Mouse (Mus musculus) ES-E14 (cell line): ENCODE measurements around the gene Pdk1. TPM values are rescaled to one million over a fixed set of nuclear protein-coding genes. Genes with fewer than 3 reads are reported as not detected.

Source experiments
- DNase-seq: peaks from one replicate; pipeline ENCODE4 v3.0.0-alpha.2; 2013; ENCODE audit warnings: low read depth, low spot score
- H3K27ac ChIP-seq: 2 replicates; pipeline ENCODE4 v1.5.1; 2012; ENCODE audit warnings: low read depth, mild to moderate bottlenecking, low read length, moderate library complexity, mixed read lengths; ENCODE audit not compliant: poor library complexity, insufficient read depth, severe bottlenecking
- H3K36me3 ChIP-seq: 2 replicates; pipeline ENCODE4 v1.6.1; 2012; ENCODE audit warnings: mild to moderate bottlenecking, low read length, moderate library complexity, mixed read lengths; ENCODE audit not compliant: control insufficient read depth, poor library complexity, insufficient read depth, severe bottlenecking
- H3K4me1 ChIP-seq, 2 experiments: fragments of 150-350 bp in 1 of 2; sonication (generic) in 1 of 2; 2 replicates each; pipeline ENCODE4 v1.6.1; 2012; ENCODE audit warnings: low read length in 2 of 2, mild to moderate bottlenecking in 1 of 2, mixed read lengths in 1 of 2; ENCODE audit not compliant: control insufficient read depth in 2 of 2, insufficient read depth in 2 of 2, poor library complexity in 1 of 2
- H3K4me3 ChIP-seq, 2 experiments: fragments of 150-350 bp in 1 of 2; sonication (generic) in 1 of 2; 2 replicates each; pipeline ENCODE4 v1.5.1; 2012; ENCODE audit warnings: low read length in 2 of 2, low read depth in 1 of 2, mild to moderate bottlenecking in 1 of 2, mixed read lengths in 1 of 2; ENCODE audit not compliant: insufficient read depth in 1 of 2, poor library complexity in 1 of 2, severe bottlenecking in 1 of 2
- H3K9ac ChIP-seq: 2 replicates; pipeline ENCODE4 v1.6.1; 2012; ENCODE audit warnings: low read depth, mild to moderate bottlenecking, low read length, mixed read lengths; ENCODE audit not compliant: poor library complexity, insufficient read depth, severe bottlenecking
- H3K9me3 ChIP-seq: fragments of 150-350 bp; sonication (generic); 2 replicates; pipeline ENCODE4 v1.6.1; 2012; ENCODE audit warnings: low read depth, mild to moderate bottlenecking, low read length; ENCODE audit not compliant: control insufficient read depth, insufficient read depth
- CHD2 ChIP-seq: IDR thresholded peaks from 2 replicates; pipeline ENCODE4 v1.6.1; 2014; ENCODE audit warnings: mild to moderate bottlenecking, low read depth, low read length, inconsistent platforms
- HCFC1 ChIP-seq: IDR thresholded peaks from 2 replicates; pipeline ENCODE4 v1.6.1; 2012; ENCODE audit warnings: low read length, inconsistent platforms, borderline replicate concordance; ENCODE audit not compliant: insufficient read depth
- MAFK ChIP-seq: IDR thresholded peaks from 2 replicates; pipeline ENCODE4 v1.6.1; 2014; ENCODE audit warnings: mild to moderate bottlenecking, low read depth, low read length, inconsistent platforms; ENCODE audit not compliant: insufficient read depth
- ZC3H11A ChIP-seq: IDR thresholded peaks from 2 replicates; pipeline ENCODE4 v1.6.1; 2012; ENCODE audit warnings: low read depth, mild to moderate bottlenecking, inconsistent platforms, low read length, borderline replicate concordance
- ZNF384 ChIP-seq: IDR thresholded peaks from 2 replicates; pipeline ENCODE4 v1.6.1; 2012; ENCODE audit warnings: low read depth, low read length, inconsistent platforms
- in situ Hi-C, 2 experiments: fragments of 600-800 bp; cut with MboI; formaldehyde crosslinking; loops; one replicate each; pipeline ENCODE4 v1.15.1; 2025; ENCODE audit warnings: low sequenced_read_pairs in 2 of 2, inconsistent platforms in 1 of 2; ENCODE audit not compliant: unreplicated experiment in 2 of 2
- total RNA-seq: library from RNA; depleted of rRNA; stranded (reverse); fragments of 300-350 nt; gene quantifications from 2 replicates; pipeline ENCODE4 v1.2.3, GENCODE M21; 2012; rRNA removed

The Pdk1 gene
- total RNA-seq, 1 experiment: 54.9 TPM

DNA sequence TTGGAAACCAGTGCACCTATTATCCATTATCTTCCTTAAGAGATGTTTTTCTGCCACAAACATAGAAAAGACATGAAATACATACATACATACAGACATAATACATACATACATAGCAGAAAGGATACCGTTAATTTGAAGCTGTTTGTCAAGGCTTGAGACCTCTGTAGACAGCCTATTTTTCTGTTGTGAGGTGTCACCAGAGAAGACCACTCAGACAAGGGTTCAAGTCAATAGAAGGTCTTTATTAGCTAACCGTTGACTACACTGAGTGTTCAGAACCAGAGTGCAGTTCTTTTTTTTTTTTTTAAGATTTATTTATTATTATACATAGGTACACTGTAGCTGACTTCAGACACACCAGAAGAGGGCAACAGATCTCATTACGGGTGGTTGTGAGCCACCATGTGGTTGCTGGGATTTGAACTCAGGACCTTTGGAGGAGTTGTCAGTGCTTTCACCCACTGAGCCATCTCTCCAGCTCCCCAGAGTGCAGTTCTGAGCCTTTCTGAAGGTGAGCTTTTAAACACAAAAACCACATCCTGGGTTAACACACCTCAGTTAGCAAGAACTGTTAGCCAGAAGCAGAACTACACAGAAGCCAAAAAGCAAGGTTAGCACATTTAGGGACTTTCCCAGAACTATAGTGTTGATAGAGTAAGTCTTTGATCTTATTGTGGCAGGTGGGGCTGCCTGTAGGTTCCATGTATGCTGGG, 68.1 kb downstream of the Pdk1 start:
- TF ChIP-seq MAFK: no peak
- no peak for TF ChIP-seq ZC3H11A
- TF ChIP-seq CHD2: no peak
- TF ChIP-seq HCFC1: no peak
- no peak for TF ChIP-seq ZNF384
- Histone ChIP-seq H3K27ac (no peak overlapping the region), H3K36me3 (0 out of 2 replicates have a peak, but pooled peaks cover 3% of the 10 kb centered on the region), H3K4me3 (no peak overlapping the region), H3K9me3 (peaks cover 9% of the 10 kb centered on the region), H3K9ac (no peak overlapping the region), H3K4me1 (no peaks in the 10 kb centered on the region)
- in situ Hi-C loops: no loop called here
- no peak for DNase-seq

DNA sequence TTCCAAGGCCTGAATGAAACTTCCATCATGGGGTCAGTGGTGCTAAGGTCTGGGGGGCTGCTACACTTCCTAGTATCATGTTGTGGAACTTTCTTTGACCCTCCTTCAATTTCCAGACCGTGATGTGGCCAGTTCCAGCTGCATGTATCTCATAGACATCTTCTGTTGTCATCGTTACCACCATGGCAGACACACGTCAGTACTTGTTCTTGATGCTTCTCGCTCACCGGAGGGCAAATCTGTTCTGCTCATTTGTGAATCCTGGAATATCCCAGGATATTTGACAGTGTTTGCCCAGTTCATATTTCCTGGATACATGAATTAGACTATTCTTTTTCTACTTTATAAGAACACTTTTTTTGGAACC, 68.7 kb downstream of the Pdk1 start:
- in situ Hi-C loops: no loop called here
- TF ChIP-seq ZNF384 (no peak), MAFK (no peak), ZC3H11A (no peak), CHD2 (no peak), HCFC1 (no peak)
- H3K27ac ChIP-seq: no peak overlapping the region

DNA sequence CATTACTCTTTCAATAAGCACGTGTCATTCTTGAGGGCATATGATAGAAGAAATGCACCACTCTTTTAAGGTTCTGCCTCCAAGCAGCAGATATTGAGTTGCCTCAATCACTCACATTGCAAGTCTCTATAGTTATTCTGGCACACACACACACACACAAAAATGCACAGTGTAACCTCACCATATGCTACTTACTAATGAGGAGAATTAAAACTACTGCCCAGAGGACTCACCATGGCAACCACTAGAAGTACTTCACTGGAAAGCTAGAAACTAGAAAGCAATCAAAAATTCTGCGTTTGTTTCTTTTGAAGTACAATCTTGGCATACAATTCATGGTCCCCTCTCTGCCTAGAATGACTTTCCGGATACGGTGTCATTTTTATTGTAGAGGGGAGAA, 78.2 kb downstream of the Pdk1 start:
- Histone ChIP-seq H3K27ac (no peak overlapping the region), H3K9ac (no peak overlapping the region), H3K4me3 (no peak overlapping the region), H3K9me3 (peaks cover 9% of the 10 kb centered on the region), H3K36me3 (no peaks in the 10 kb centered on the region), H3K4me1 (no peaks in the 10 kb centered on the region)
- DNase-seq: no peak
- TF ChIP-seq MAFK: no peak
- TF ChIP-seq HCFC1: no peak
- no peak for TF ChIP-seq ZC3H11A
- no peak for TF ChIP-seq ZNF384
- TF ChIP-seq CHD2: no peak
- in situ Hi-C loops: loop anchor here (25.0 kb wide), 1 partner anchor 364 kb away; no protein-coding TSS in a partner anchor

More for the DNA sequence above, 68.7 kb downstream of the Pdk1 start:
- Histone ChIP-seq H3K4me3 (no peak overlapping the region), H3K36me3 (0 out of 2 replicates have a peak, but pooled peaks cover 3% of the 10 kb centered on the region), H3K4me1 (no peaks in the 10 kb centered on the region), H3K9me3 (peaks cover 9% of the 10 kb centered on the region), H3K9ac (no peak overlapping the region)
- DNase-seq: no peak

Other genes with a start within 250 kb of the Pdk1 start
- 169 and 217 TPM in 2 replicates for gene Itga6, start 127.6 kb upstream of the Pdk1 start, total RNA-seq
- gene Rapgef4, start 108.0 kb downstream of the Pdk1 start, total RNA-seq: 3.4 and 4.2 TPM in 2 replicates